Mouse (Mus musculus) kidney, postnatal 0 days (tissue): Measurements from ENCODE around the gene Zfand6. TPM values are rescaled to one million over a fixed set of nuclear protein-coding genes. Genes with fewer than 3 reads are reported as not detected.

Experiments
- ATAC-seq: fragments of 200-750 bp; cut with Nextera tagmentation; replicated peaks from 2 replicates; pipeline ENCODE4 v1.8.0; 2017; ENCODE audit warnings: low read depth, moderate number of reproducible peaks, moderate TSS enrichment, moderate library complexity; ENCODE audit not compliant: low FRiP score
- DNase-seq: peaks from one replicate; pipeline ENCODE4 v3.0.0-alpha.2; 2016; ENCODE audit warnings: low spot score
- H3K27ac ChIP-seq: fragments of 300-500 bp; sonication (generic); 2 replicates; pipeline ENCODE4 v1.5.1; 2014; ENCODE audit warnings: mild to moderate bottlenecking
- H3K27me3 ChIP-seq: fragments of 300-500 bp; sonication (generic); 2 replicates; pipeline ENCODE4 v1.6.1; 2014; ENCODE audit warnings: low read length, mixed read lengths; ENCODE audit not compliant: insufficient read depth
- H3K36me3 ChIP-seq: fragments of 300-500 bp; sonication (generic); 2 replicates; pipeline ENCODE4 v1.6.1; 2014; ENCODE audit warnings: low read length, mixed read lengths; ENCODE audit not compliant: insufficient read depth
- H3K4me1 ChIP-seq: fragments of 300-500 bp; sonication (generic); replicated peaks from 2 replicates; pipeline ENCODE4 v1.6.1; 2014; ENCODE audit warnings: antibody characterized with exemption, low read length, mixed read lengths; ENCODE audit not compliant: insufficient read depth
- H3K4me2 ChIP-seq: fragments of 300-500 bp; sonication (generic); 2 replicates; pipeline ENCODE4 v1.6.1; 2014; ENCODE audit warnings: mild to moderate bottlenecking, low read length, moderate library complexity, mixed read lengths
- H3K4me3 ChIP-seq: fragments of 300-500 bp; sonication (generic); replicated peaks from 2 replicates; pipeline ENCODE4 v1.5.1; 2014; ENCODE audit warnings: low read depth, low read length
- H3K9ac ChIP-seq: fragments of 300-500 bp; sonication (generic); 2 replicates; pipeline ENCODE4 v1.6.1; 2014; ENCODE audit warnings: low read depth, low read length
- H3K9me3 ChIP-seq: fragments of 300-500 bp; sonication (generic); replicated peaks from 2 replicates; pipeline ENCODE4 v1.6.1; 2016; ENCODE audit warnings: low read length, inconsistent platforms, mixed read lengths
- CTCF ChIP-seq: IDR thresholded peaks from 2 replicates; pipeline ENCODE4 v1.5.1; 2016; ENCODE audit warnings: antibody characterized with exemption, low read depth, mild to moderate bottlenecking, moderate library complexity
- WGBS: fragments of 180-500 bp; shearing (Covaris S2); extraction: QIAGEN DNeasy Blood & Tissue Kit; methylation state at CpG from one replicate; pipeline ENCODE4 v1.1.7; 2014; 5-methylcytosine and 5-hydroxymethylcytosine counted together
- polyA plus RNA-seq: library from polyadenylated mRNA; unstranded; fragments of >200 nt; fragmentation: Nextera tagmentation; extraction: Ambion mirVana; gene quantifications from 2 replicates; pipeline ENCODE4 v1.2.1, GENCODE M21; 2015

Zfand6 gene
- polyA plus RNA-seq, 1 experiment from 2014 or later: 198 TPM

DNA sequence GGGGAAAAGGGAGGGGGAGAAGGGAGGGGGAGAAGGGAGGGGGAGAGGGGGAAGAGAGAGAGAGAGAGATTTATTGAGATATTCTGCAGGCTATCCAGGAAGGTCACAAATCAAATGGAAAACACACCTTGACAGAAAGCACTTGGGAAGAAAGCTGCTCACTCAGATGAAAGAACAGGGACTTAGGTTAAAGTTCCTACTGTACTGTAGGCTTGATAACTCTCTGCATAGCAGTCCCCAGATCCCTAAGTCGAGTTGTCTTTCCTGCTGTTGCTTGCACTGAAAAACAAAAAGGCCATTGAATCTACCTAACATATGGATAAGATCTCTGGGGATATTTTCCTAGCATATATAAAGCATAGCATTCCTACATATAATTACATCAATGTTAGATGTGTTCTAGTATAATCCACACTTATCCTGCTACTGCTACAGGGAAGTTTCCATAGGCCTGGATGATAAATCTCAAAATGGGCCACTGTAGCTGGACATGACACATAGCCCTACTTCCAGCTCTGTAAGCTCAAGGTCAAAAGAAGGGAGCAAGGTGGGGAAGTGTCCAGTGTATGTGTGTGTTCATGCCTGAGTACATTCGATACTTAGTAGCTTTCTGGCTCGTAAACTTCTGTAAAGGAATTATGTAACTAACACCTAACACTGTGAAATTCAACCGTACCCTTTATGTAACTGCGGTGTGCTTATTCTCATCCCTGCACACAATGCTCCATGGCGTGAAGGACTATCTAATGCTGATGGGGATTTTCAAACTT, 47.4 kb downstream of the Zfand6 start:
- peak overlapping the region; percentile 57; the same call in 1 of the 2 replicates for H3K27ac ChIP-seq
- H3K36me3 ChIP-seq: 0 out of 2 replicates have a peak, but pooled peaks cover 3% of the 10 kb centered on the region

GRCm38 (mm10) chr7:84636939-84637338, 52.8 kb downstream of the Zfand6 start:
- ATAC-seq (no peak), DNase-seq (no peak)
- H3K9ac ChIP-seq: no peak overlapping the region

More for the DNA sequence above, 47.4 kb downstream of the Zfand6 start:
- 42% methylated on average over 6 of the region's 6 CpGs for WGBS
- peak; percentile 53 for DNase-seq
- H3K4me3 ChIP-seq: no peak overlapping the region
- H3K4me2 ChIP-seq: no peak overlapping the region
- no peak overlapping the region for H3K9ac ChIP-seq
- no peaks in the 10 kb centered on the region for H3K27me3 ChIP-seq
- H3K9me3 ChIP-seq: no peaks in the 10 kb centered on the region
- TF ChIP-seq CTCF: no peak
- peak; percentile 52; the same call in 1 of the 2 replicates for ATAC-seq
- H3K4me1 ChIP-seq: no peaks in the 10 kb centered on the region

DNA sequence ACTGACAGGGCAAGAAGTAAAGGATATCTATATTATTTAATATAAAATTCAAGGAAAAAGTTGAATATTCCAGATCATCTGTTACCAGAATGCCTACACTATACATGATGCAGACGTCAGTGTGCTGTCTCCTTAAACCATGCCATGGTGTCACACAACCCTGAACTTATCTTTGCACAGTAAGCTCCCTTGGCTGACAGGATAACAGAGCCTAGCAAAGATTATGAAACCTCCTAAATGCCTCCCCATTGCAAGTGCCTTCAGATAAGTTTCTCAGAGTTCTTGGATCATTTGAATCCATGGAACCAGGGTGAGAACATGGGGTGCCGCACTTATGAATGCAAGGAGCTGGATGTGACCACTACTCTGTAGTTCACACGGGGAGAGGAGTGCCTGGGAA, 57.9 kb downstream of the Zfand6 start:
- Histone ChIP-seq H3K27me3 (no peaks in the 10 kb centered on the region), H3K4me3 (no peak overlapping the region), H3K9ac (no peak overlapping the region), H3K36me3 (0 out of 2 replicates have a peak, but pooled peaks cover 11% of the 10 kb centered on the region), H3K27ac (no peak overlapping the region), H3K9me3 (no peaks in the 10 kb centered on the region), H3K4me2 (no peak overlapping the region), H3K4me1 (no peaks in the 10 kb centered on the region)
- DNase-seq: no peak
- ATAC-seq: no peak
- TF ChIP-seq CTCF: no peak
- 91% methylated on average over 3 of the region's 3 CpGs for WGBS

More at GRCm38 (mm10) chr7:84636939-84637338, 52.8 kb downstream of the Zfand6 start:
- Histone ChIP-seq H3K4me1 (no peaks in the 10 kb centered on the region), H3K9me3 (no peaks in the 10 kb centered on the region), H3K27me3 (no peaks in the 10 kb centered on the region), H3K36me3 (0 out of 2 replicates have a peak, but pooled peaks cover 11% of the 10 kb centered on the region), H3K4me2 (no peak overlapping the region), H3K27ac (no peak overlapping the region), H3K4me3 (no peak overlapping the region)
- TF ChIP-seq CTCF: no peak

GRCm38 (mm10) chr7:84623718-84624117, 66.0 kb downstream of the Zfand6 start:
- TF ChIP-seq CTCF: no peak
- Histone ChIP-seq H3K9me3 (no peaks in the 10 kb centered on the region), H3K4me2 (no peak overlapping the region), H3K27ac (no peak overlapping the region), H3K27me3 (no peaks in the 10 kb centered on the region), H3K4me3 (no peak overlapping the region), H3K36me3 (peaks cover 4% of the 10 kb centered on the region), H3K4me1 (no peaks in the 10 kb centered on the region), H3K9ac (no peak overlapping the region)
- DNase-seq: no peak
- WGBS: 96% methylated on average over 4 of the region's 4 CpGs
- no peak for ATAC-seq

- 96% methylated on average over 3 of the region's 3 CpGs for WGBS
- Histone ChIP-seq H3K9me3 (no peaks in the 10 kb centered on the region), H3K27ac (no peak overlapping the region), H3K9ac (no peak overlapping the region), H3K27me3 (no peaks in the 10 kb centered on the region), H3K4me1 (no peaks in the 10 kb centered on the region), H3K4me3 (no peak overlapping the region), H3K4me2 (no peak overlapping the region), H3K36me3 (peaks cover 18% of the 10 kb centered on the region)
- no peak for DNase-seq
- no peak for TF ChIP-seq CTCF
- no peak for ATAC-seq
Measured at GRCm38 (mm10) chr7:84620956-84621355, 68.8 kb downstream of the Zfand6 start.

GRCm38 (mm10) chr7:84618951-84619350, 70.8 kb downstream of the Zfand6 start:
- peaks cover 14% of the 10 kb centered on the region for H3K36me3 ChIP-seq
- WGBS: 93% methylated on average over 2 of the region's 2 CpGs

More at GRCm38 (mm10) chr7:84618951-84619350, 70.8 kb downstream of the Zfand6 start:
- Histone ChIP-seq H3K9me3 (no peaks in the 10 kb centered on the region), H3K27me3 (no peaks in the 10 kb centered on the region), H3K4me3 (no peak overlapping the region), H3K27ac (no peak overlapping the region), H3K4me1 (no peaks in the 10 kb centered on the region), H3K4me2 (no peak overlapping the region), H3K9ac (no peak overlapping the region)
- ATAC-seq (no peak), DNase-seq (no peak)
- TF ChIP-seq CTCF: no peak
